Mouse (Mus musculus) CH12F3 (cell line): ENCODE results near the gene Slc19a1.

Experiments
- in situ Hi-C: fragments of 300-500 bp; cut with MboI; formaldehyde crosslinking; loops from 2 replicates; pipeline ENCODE4 v1.14.3; 2020; ENCODE audit warnings: low sequenced_read_pairs

Gene Slc19a1

GRCm38 (mm10) chr10:77030666-77031065 is 1.4 kb upstream of the Slc19a1 start:
- in situ Hi-C loops, result no loop called here

GRCm38 (mm10) chr10:77032591-77033322 is 716 bp downstream of the Slc19a1 start:
- in situ Hi-C loops, result no loop called here

- in situ Hi-C loops, result no loop called here
These were observed 1.4 kb downstream of the Slc19a1 start for GRCm38 (mm10) chr10:77033323-77034025.

- in situ Hi-C loops, result no loop called here
These were observed 3.4 kb downstream of the Slc19a1 start for GRCm38 (mm10) chr10:77035487-77035886.

GRCm38 (mm10) chr10:77038579-77039174 is 6.6 kb downstream of the Slc19a1 start:
- in situ Hi-C loops, result no loop called here

- in situ Hi-C loops, result no loop called here
These were observed 16.2 kb downstream of the Slc19a1 start for GRCm38 (mm10) chr10:77048196-77048595.

- in situ Hi-C loops, result no loop called here
These were observed 16.6 kb downstream of the Slc19a1 start for GRCm38 (mm10) chr10:77048606-77049005.

GRCm38 (mm10) chr10:77056768-77057167 is 24.7 kb downstream of the Slc19a1 start:
- in situ Hi-C loops, result no loop called here

GRCm38 (mm10) chr10:77061426-77061825 is 29.4 kb downstream of the Slc19a1 start:
- in situ Hi-C loops, result no loop called here

GRCm38 (mm10) chr10:77062393-77063010 is 30.5 kb downstream of the Slc19a1 start:
- in situ Hi-C loops, result no loop called here

- in situ Hi-C loops, result no loop called here
These were observed 32.2 kb downstream of the Slc19a1 start for GRCm38 (mm10) chr10:77064239-77064638.

GRCm38 (mm10) chr10:77064659-77065058 is 32.6 kb downstream of the Slc19a1 start:
- in situ Hi-C loops, result no loop called here

- in situ Hi-C loops, result no loop called here
These were observed 36.4 kb downstream of the Slc19a1 start for GRCm38 (mm10) chr10:77068469-77068868.

GRCm38 (mm10) chr10:77070072-77070471 is 38.0 kb downstream of the Slc19a1 start:
- in situ Hi-C loops, result loop anchor here (10.0 kb wide), 1 partner anchor 235 kb away; no protein-coding TSS in a partner anchor

- in situ Hi-C loops, result loop anchor here (10.0 kb wide), 1 partner anchor 240 kb away; no protein-coding TSS in a partner anchor
These were observed 42.4 kb downstream of the Slc19a1 start for GRCm38 (mm10) chr10:77074276-77074974.

- in situ Hi-C loops, result loop anchor here (10.0 kb wide), 1 partner anchor 244 kb away; no protein-coding TSS in a partner anchor
These were observed 46.4 kb downstream of the Slc19a1 start for GRCm38 (mm10) chr10:77078456-77078855.

- in situ Hi-C loops, result loop anchor here (10.0 kb wide), 1 partner anchor 244 kb away; no protein-coding TSS in a partner anchor
These were observed 46.9 kb downstream of the Slc19a1 start for GRCm38 (mm10) chr10:77078961-77079360.

- in situ Hi-C loops, result no loop called here
These were observed 50.4 kb downstream of the Slc19a1 start for GRCm38 (mm10) chr10:77082453-77082852.

- in situ Hi-C loops, result no loop called here
These were observed 50.9 kb downstream of the Slc19a1 start for GRCm38 (mm10) chr10:77082921-77083320.

GRCm38 (mm10) chr10:77084568-77084967 is 52.5 kb downstream of the Slc19a1 start:
- in situ Hi-C loops, result no loop called here
